Mouse (Mus musculus) brain, embryonic 14.5 days (tissue): ENCODE measurements around the gene Nrxn3.

Source experiments
- CTCF ChIP-seq: fragments of 200-500 bp; IDR thresholded peaks from 2 replicates; pipeline ENCODE4 v1.5.1; 2012; ENCODE audit warnings: inconsistent platforms, mild to moderate bottlenecking, moderate library complexity, borderline replicate concordance; ENCODE audit not compliant: insufficient read depth, insufficient read length; ENCODE audit errors: extremely low read depth
- POLR2A ChIP-seq: fragments of 200-500 bp; IDR thresholded peaks from 2 replicates; pipeline ENCODE4 v1.6.1; 2012; ENCODE audit warnings: mild to moderate bottlenecking, inconsistent platforms, borderline replicate concordance; ENCODE audit not compliant: poor library complexity, insufficient read depth, insufficient read length, severe bottlenecking; ENCODE audit errors: extremely low read depth

GRCm38 (mm10) chr12:88746788-88747187 is 24.1 kb downstream of the Nrxn3 start:
- TF ChIP-seq POLR2A, result no peak
- TF ChIP-seq CTCF, result no peak
